Mouse (Mus musculus) retina, postnatal 7 days (tissue): Measurements from ENCODE around the gene Pkdcc.

Experiments
- DNase-seq: peaks from one replicate; pipeline ENCODE4 v3.0.0-alpha.2; 2012; ENCODE audit warnings: low read depth, low spot score

Pkdcc gene

GRCm38 (mm10) chr17:83246090-83246489, 31.0 kb downstream of the Pkdcc start:
- no peak for DNase-seq

- no peak for DNase-seq
Observed at GRCm38 (mm10) chr17:83247176-83247575, 32.1 kb downstream of the Pkdcc start.

- no peak for DNase-seq
Observed at GRCm38 (mm10) chr17:83248467-83248866, 33.4 kb downstream of the Pkdcc start.

- no peak for DNase-seq
Observed at GRCm38 (mm10) chr17:83250903-83251526, 35.9 kb downstream of the Pkdcc start.

GRCm38 (mm10) chr17:83253051-83253649, 38.1 kb downstream of the Pkdcc start:
- peak; percentile 51 for DNase-seq

- peak; percentile 57 for DNase-seq
Observed at GRCm38 (mm10) chr17:83267202-83268128, 52.4 kb downstream of the Pkdcc start.

GRCm38 (mm10) chr17:83271509-83271908, 56.4 kb downstream of the Pkdcc start:
- peak; percentile 79 for DNase-seq

- no peak for DNase-seq
Observed at GRCm38 (mm10) chr17:83272641-83273040, 57.5 kb downstream of the Pkdcc start.

GRCm38 (mm10) chr17:83273636-83274035, 58.5 kb downstream of the Pkdcc start:
- no peak for DNase-seq

GRCm38 (mm10) chr17:83274101-83274500, 59.0 kb downstream of the Pkdcc start:
- DNase-seq, result no peak
